Mouse (Mus musculus): ENCODE measurements around the gene Afdn. TPM values are rescaled to one million over a fixed set of nuclear protein-coding genes. Genes with fewer than 3 reads are reported as not detected.
A peak's percentile ranks its signal among the peaks of the same experiment; 100 is the strongest.

Gene Afdn
- polyA plus RNA-seq, 1 experiment from 2014 or later: 59.7 TPM

DNA sequence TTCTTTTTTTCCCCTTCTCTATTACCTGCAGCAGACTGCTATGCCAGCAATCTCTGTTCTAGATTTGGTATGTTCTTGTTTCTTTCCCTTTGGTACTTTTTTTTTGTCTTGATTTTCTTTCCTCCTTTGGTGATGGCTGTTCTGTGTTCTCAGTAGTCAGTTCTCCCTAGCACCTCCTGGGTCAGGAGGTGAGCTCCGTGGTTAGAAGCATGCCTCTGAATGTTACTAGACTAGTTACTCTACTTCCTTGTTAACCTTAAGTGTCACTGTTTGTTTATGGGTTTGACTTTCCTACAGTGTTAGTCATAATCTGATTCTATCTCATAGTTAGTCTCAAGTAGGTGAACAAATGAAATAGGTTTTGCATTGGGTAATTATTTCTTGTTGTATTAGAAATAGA, 130.6 kb downstream of the Afdn start:
- no peaks in the 10 kb centered on the region for H3K4me1 ChIP-seq (ENCODE audit: control insufficient read depth, insufficient read depth, low read length)
- no peaks in the 10 kb centered on the region for H3K27me3 ChIP-seq (ENCODE audit: control insufficient read depth, insufficient read depth, low read length)
- H3K4me3 ChIP-seq (replicated peaks; ENCODE audit: low read length): no peak overlapping the region
- ATAC-seq (ENCODE audit: insufficient read depth, low FRiP score): no peak
- H3K9me3 ChIP-seq (replicated peaks; ENCODE audit: control insufficient read depth, low read length): no peaks in the 10 kb centered on the region
- no peak overlapping the region for H3K9ac ChIP-seq (ENCODE audit: low read length)
- no peak overlapping the region for H3K4me2 ChIP-seq (ENCODE audit: low read depth, low read length)
- H3K36me3 ChIP-seq (ENCODE audit: control insufficient read depth, insufficient read depth, low read length): 0 out of 2 replicates have a peak, but pooled peaks cover 3% of the 10 kb centered on the region
- WGBS: 51% methylated on average over 1 of the region's 1 CpGs
- H3K27ac ChIP-seq (ENCODE audit: low read length): no peak overlapping the region

GRCm38 (mm10) chr17:13898838-13899237, 138.5 kb downstream of the Afdn start:
- no peak overlapping the region for H3K27ac ChIP-seq (ENCODE audit: low read length)
- no peak overlapping the region for H3K9ac ChIP-seq (ENCODE audit: low read length)
- H3K36me3 ChIP-seq (ENCODE audit: control insufficient read depth, insufficient read depth, low read length): peaks cover 10% of the 10 kb centered on the region; the same call in 1 of the 2 replicates
- 87% methylated on average over 17 of the region's 17 CpGs for WGBS
- ATAC-seq (ENCODE audit: insufficient read depth, low FRiP score): no peak
- H3K4me3 ChIP-seq (replicated peaks; ENCODE audit: low read length): no peak overlapping the region
- no peaks in the 10 kb centered on the region for H3K27me3 ChIP-seq (ENCODE audit: control insufficient read depth, insufficient read depth, low read length)
- H3K4me1 ChIP-seq (ENCODE audit: control insufficient read depth, insufficient read depth, low read length): no peaks in the 10 kb centered on the region
- H3K9me3 ChIP-seq (replicated peaks; ENCODE audit: control insufficient read depth, low read length): no peaks in the 10 kb centered on the region
- H3K4me2 ChIP-seq (ENCODE audit: low read depth, low read length): no peak overlapping the region

DNA sequence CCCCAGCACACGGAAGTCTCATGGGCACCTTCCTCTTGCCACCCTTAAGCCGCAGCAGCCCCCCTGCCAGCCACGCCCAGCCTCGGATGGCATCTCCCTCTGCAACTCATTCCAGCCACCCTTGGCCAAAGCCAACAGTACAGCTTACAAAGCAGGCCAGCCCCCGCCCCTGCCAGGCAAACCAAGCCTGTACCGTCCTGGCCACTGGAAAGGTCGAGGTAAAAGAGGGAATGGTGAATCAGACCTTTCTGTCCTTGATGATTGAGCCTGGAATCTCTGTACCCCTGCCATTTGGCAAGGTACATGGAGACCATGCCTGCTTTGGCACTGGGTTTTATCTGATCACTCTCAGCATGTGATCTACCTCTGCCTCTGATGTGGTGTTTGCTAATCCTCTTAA, 138.9 kb downstream of the Afdn start:
- H3K27me3 ChIP-seq (ENCODE audit: control insufficient read depth, insufficient read depth, low read length): no peaks in the 10 kb centered on the region
- H3K4me1 ChIP-seq (ENCODE audit: control insufficient read depth, insufficient read depth, low read length): no peaks in the 10 kb centered on the region
- H3K27ac ChIP-seq (ENCODE audit: low read length): no peak overlapping the region
- no peak overlapping the region for H3K4me2 ChIP-seq (ENCODE audit: low read depth, low read length)
- 80% methylated on average over 7 of the region's 7 CpGs for WGBS
- no peak overlapping the region for H3K4me3 ChIP-seq (replicated peaks; ENCODE audit: low read length)
- H3K36me3 ChIP-seq (ENCODE audit: control insufficient read depth, insufficient read depth, low read length): peaks cover 10% of the 10 kb centered on the region; the same call in 1 of the 2 replicates
- H3K9me3 ChIP-seq (replicated peaks; ENCODE audit: control insufficient read depth, low read length): no peaks in the 10 kb centered on the region
- no peak overlapping the region for H3K9ac ChIP-seq (ENCODE audit: low read length)
- no peak for ATAC-seq (ENCODE audit: insufficient read depth, low FRiP score)

GRCm38 (mm10) chr17:13903793-13904192, 143.5 kb downstream of the Afdn start:
- 87% methylated on average over 8 of the region's 8 CpGs for WGBS
- ATAC-seq (ENCODE audit: insufficient read depth, low FRiP score): no peak

DNA sequence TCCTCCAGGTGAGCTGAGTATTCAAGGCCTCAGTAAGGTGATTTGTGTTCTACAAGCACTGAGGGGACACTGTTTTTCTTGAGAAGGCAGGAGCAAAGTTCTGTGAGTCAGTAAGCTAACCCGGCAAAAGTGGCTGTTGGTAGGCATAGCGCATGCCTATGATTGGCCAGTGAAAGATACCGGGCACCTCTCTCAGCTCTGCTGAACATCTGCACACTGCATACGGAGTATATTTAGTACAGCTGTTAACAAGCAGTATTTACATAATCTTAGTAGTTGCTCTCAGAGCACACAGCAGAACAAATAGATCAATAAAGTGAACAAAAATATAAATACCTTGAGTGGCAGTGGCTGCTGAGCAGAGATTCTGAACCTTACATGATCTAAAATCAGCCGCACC, 146.7 kb downstream of the Afdn start:
- no peak for ATAC-seq (ENCODE audit: insufficient read depth, low FRiP score)
- H3K27me3 ChIP-seq (ENCODE audit: control insufficient read depth, insufficient read depth, low read length): no peaks in the 10 kb centered on the region
- H3K27ac ChIP-seq (ENCODE audit: low read length): no peak overlapping the region
- no peak overlapping the region for H3K4me2 ChIP-seq (ENCODE audit: low read depth, low read length)
- H3K9ac ChIP-seq (ENCODE audit: low read length): no peak overlapping the region
- no peaks in the 10 kb centered on the region for H3K9me3 ChIP-seq (replicated peaks; ENCODE audit: control insufficient read depth, low read length)
- WGBS: 83% methylated on average over 5 of the region's 5 CpGs
- peaks cover 5% of the 10 kb centered on the region; the same call in 1 of the 2 replicates for H3K36me3 ChIP-seq (ENCODE audit: control insufficient read depth, insufficient read depth, low read length)
- H3K4me3 ChIP-seq (replicated peaks; ENCODE audit: low read length): no peak overlapping the region
- no peaks in the 10 kb centered on the region for H3K4me1 ChIP-seq (ENCODE audit: control insufficient read depth, insufficient read depth, low read length)

More at GRCm38 (mm10) chr17:13903793-13904192, 143.5 kb downstream of the Afdn start:
- Histone ChIP-seq H3K27ac (ENCODE audit: low read length) (no peak overlapping the region), H3K27me3 (ENCODE audit: control insufficient read depth, insufficient read depth, low read length) (no peaks in the 10 kb centered on the region), H3K4me3 (replicated peaks; ENCODE audit: low read length) (no peak overlapping the region), H3K9me3 (replicated peaks; ENCODE audit: control insufficient read depth, low read length) (no peaks in the 10 kb centered on the region), H3K4me2 (ENCODE audit: low read depth, low read length) (no peak overlapping the region), H3K36me3 (ENCODE audit: control insufficient read depth, insufficient read depth, low read length) (peaks cover 12% of the 10 kb centered on the region; the same call in 1 of the 2 replicates), H3K4me1 (ENCODE audit: control insufficient read depth, insufficient read depth, low read length) (no peaks in the 10 kb centered on the region), H3K9ac (ENCODE audit: low read length) (no peak overlapping the region)

DNA sequence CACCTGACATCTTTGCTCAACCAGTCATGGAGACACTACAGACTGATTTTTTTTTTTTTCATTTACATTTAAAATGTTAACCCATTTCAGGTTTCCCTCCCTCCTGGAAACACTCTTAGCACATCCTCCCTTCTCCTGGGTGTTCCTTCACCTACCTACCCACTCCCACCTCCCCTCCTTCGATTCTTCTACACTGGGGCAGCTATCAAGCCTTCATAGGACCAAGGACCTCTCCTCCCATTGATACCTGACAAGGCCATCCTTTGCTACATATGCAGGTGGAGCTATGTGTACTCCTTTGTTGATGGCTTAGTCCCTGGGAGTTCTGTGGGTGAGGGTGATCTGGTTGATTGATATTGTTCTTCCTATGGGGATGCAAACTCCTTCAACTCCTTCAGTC, 147.3 kb downstream of the Afdn start:
- H3K27ac ChIP-seq (ENCODE audit: low read length): no peak overlapping the region
- ATAC-seq (ENCODE audit: insufficient read depth, low FRiP score): no peak
- WGBS: 93% methylated on average over 1 of the region's 1 CpGs
- H3K36me3 ChIP-seq (ENCODE audit: control insufficient read depth, insufficient read depth, low read length): peaks cover 5% of the 10 kb centered on the region; the same call in 1 of the 2 replicates
- H3K4me2 ChIP-seq (ENCODE audit: low read depth, low read length): no peak overlapping the region
- H3K9me3 ChIP-seq (replicated peaks; ENCODE audit: control insufficient read depth, low read length): no peaks in the 10 kb centered on the region
- no peak overlapping the region for H3K9ac ChIP-seq (ENCODE audit: low read length)
- no peaks in the 10 kb centered on the region for H3K27me3 ChIP-seq (ENCODE audit: control insufficient read depth, insufficient read depth, low read length)
- no peaks in the 10 kb centered on the region for H3K4me1 ChIP-seq (ENCODE audit: control insufficient read depth, insufficient read depth, low read length)
- no peak overlapping the region for H3K4me3 ChIP-seq (replicated peaks; ENCODE audit: low read length)

- Histone ChIP-seq H3K27ac (ENCODE audit: low read length) (peak overlapping the region; percentile 37; the same call in 1 of the 2 replicates), H3K9me3 (replicated peaks; ENCODE audit: control insufficient read depth, low read length) (no peaks in the 10 kb centered on the region), H3K4me2 (ENCODE audit: low read depth, low read length) (no peak overlapping the region), H3K4me1 (ENCODE audit: control insufficient read depth, insufficient read depth, low read length) (no peaks in the 10 kb centered on the region), H3K27me3 (ENCODE audit: control insufficient read depth, insufficient read depth, low read length) (no peaks in the 10 kb centered on the region), H3K9ac (ENCODE audit: low read length) (no peak overlapping the region), H3K4me3 (replicated peaks; ENCODE audit: low read length) (no peak overlapping the region), H3K36me3 (ENCODE audit: control insufficient read depth, insufficient read depth, low read length) (no peaks in the 10 kb centered on the region)
- no peak for ATAC-seq (ENCODE audit: insufficient read depth, low FRiP score)
- 27% methylated on average over 4 of the region's 4 CpGs for WGBS
These were observed 153.6 kb downstream of the Afdn start for GRCm38 (mm10) chr17:13913951-13914350.

DNA sequence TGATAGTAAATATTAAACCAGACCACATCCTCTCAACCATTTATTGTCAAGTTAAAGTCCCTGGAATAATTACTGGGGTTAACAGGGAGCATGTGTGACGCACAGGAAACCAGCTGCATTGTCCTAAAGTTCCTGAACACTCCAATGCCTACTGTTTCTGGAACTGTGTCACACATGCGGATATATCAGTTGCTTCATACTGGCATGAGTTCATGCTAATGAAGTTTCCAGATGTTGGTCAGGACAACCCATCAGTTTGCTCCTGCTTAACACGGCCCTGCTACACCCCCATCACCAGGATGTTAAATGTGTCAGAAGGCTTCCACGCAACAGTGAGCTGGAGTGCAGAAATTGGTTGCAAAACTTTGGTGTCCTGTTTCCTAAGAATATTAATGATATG, 154.2 kb downstream of the Afdn start:
- H3K36me3 ChIP-seq (ENCODE audit: control insufficient read depth, insufficient read depth, low read length): no peaks in the 10 kb centered on the region
- no peak overlapping the region for H3K9ac ChIP-seq (ENCODE audit: low read length)
- H3K4me2 ChIP-seq (ENCODE audit: low read depth, low read length): no peak overlapping the region
- H3K4me3 ChIP-seq (replicated peaks; ENCODE audit: low read length): no peak overlapping the region
- 50% methylated on average over 4 of the region's 4 CpGs for WGBS
- ATAC-seq (ENCODE audit: insufficient read depth, low FRiP score): peak; percentile 67; the same call in 1 of the 2 replicates
- H3K9me3 ChIP-seq (replicated peaks; ENCODE audit: control insufficient read depth, low read length): no peaks in the 10 kb centered on the region
- H3K4me1 ChIP-seq (ENCODE audit: control insufficient read depth, insufficient read depth, low read length): no peaks in the 10 kb centered on the region
- H3K27me3 ChIP-seq (ENCODE audit: control insufficient read depth, insufficient read depth, low read length): no peaks in the 10 kb centered on the region
- peak overlapping the region; percentile 25; the same call in 1 of the 2 replicates for H3K27ac ChIP-seq (ENCODE audit: low read length)

GRCm38 (mm10) chr17:13920771-13921170, 160.4 kb downstream of the Afdn start:
- Histone ChIP-seq H3K27me3 (ENCODE audit: control insufficient read depth, insufficient read depth, low read length) (no peaks in the 10 kb centered on the region), H3K4me2 (ENCODE audit: low read depth, low read length) (no peak overlapping the region), H3K4me3 (replicated peaks; ENCODE audit: low read length) (no peak overlapping the region), H3K27ac (ENCODE audit: low read length) (no peak overlapping the region), H3K36me3 (ENCODE audit: control insufficient read depth, insufficient read depth, low read length) (no peaks in the 10 kb centered on the region), H3K4me1 (ENCODE audit: control insufficient read depth, insufficient read depth, low read length) (no peaks in the 10 kb centered on the region), H3K9ac (ENCODE audit: low read length) (no peak overlapping the region), H3K9me3 (replicated peaks; ENCODE audit: control insufficient read depth, low read length) (no peaks in the 10 kb centered on the region)
- WGBS: 53% methylated on average over 2 of the region's 2 CpGs
- no peak for ATAC-seq (ENCODE audit: insufficient read depth, low FRiP score)
